Mouse (Mus musculus) cerebral cortex, adult 2 months (tissue): ENCODE measurements around the gene Tlr9.

Experiments
- WGBS: fragments of 180-500 bp; shearing (Covaris S2); methylation state at CpG from one replicate; pipeline ENCODE4 v1.1.7; 2018; 5-methylcytosine and 5-hydroxymethylcytosine counted together

The Tlr9 gene

DNA sequence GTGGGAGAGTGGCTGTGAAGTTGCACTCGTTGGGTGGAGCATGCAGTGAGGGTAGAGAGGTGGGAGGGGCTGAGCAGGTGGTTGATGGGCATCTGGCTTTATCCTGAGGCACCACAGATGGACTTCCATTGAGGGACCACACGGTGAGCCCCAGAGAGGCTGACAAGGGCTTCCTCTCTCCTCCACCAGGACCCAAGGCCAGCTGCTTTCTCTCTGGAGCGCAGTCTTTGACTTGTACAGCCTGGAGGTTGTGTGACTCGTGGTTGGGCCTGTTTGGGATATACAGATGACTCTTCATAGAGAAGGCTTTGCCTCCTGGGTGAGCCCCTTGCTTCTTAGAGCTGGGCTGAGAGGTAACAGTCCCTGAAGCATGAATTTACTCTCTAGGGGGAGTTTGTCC lies 46.0 kb downstream of the Tlr9 start:
- WGBS: 55% methylated on average over 4 of the region's 4 CpGs

DNA sequence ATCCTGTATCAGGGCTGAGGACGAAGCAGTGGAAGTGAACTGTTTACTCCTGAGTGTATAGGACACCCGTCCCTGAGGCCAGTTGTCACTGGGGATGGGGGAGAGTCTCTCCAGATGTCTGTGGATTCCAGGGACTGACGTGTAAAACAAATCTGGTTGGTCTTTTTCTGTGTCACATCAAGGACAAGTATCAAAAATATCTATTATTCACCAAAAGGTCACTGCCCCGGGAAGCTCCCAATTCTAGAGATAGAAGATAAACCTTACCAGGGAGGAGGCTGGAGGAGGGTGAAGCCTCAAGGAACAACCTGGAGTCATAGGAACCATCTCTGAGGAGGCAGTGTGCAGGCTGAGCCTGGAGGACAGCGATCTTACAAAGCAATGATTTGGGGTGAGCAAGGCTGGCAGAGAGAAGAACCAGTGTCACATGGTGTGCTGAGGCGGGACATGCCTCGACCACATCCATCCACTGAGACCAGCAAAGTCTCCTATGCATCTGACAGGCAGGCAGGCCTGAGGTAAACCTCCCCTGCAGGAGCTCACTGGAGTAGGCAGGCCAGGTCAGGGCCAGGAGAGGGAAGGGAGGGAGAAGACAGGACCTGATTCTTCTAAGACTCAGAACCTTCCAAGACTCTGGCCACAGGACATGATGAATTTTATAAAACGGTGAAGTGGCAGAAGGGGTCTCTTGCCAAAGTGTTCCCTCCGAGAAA lies 46.8 kb downstream of the Tlr9 start:
- 43% methylated on average over 9 of the region's 9 CpGs for WGBS

- WGBS: 12% methylated on average over 2 of the region's 2 CpGs
These were observed 47.5 kb downstream of the Tlr9 start for GRCm38 (mm10) chr9:106269879-106270278.

DNA sequence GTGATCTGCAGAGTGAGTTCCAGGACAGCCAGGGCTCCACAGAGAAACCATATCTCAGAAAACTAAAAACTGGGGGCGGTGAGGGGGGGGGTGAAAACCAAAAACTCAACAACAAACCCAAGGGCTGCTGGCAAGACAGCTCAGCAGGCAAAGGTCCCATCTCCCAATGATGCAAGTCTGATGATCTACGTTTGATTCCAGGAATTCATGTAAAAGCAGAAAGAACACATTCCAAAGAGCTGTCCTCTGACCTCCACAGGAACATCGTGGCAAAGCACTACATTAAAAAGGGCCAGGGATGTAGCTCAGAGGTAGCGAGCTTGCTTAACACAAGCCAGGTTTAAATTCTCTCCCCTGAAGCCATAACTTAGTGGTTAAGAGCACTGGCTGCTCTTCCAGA lies 48.3 kb downstream of the Tlr9 start:
- WGBS: 93% methylated on average over 4 of the region's 4 CpGs

- WGBS: 96% methylated on average over 1 of the region's 1 CpGs
These were observed 49.9 kb downstream of the Tlr9 start for GRCm38 (mm10) chr9:106272288-106272687.

DNA sequence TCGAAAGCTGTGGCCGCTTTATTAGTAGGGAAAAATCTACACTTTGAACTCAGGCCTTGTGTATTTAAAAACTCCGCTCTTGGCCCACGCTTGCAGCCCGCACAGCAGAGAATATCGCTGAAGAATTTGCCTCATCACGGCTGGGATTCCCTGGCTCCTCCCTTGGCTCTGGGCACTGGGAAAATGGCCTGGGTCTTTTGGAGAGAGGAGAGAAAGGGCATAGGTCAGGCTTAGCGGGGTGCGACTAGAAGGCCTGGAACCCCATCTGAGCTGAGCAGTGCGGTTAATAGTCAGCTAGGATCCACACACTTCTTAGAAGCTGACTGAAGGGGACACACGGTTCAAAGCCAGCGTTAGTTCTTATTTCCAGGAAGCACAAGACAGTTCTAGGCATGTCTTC lies 50.9 kb downstream of the Tlr9 start:
- WGBS: 93% methylated on average over 12 of the region's 12 CpGs

- WGBS: 64% methylated on average over 4 of the region's 4 CpGs
These were observed 51.4 kb downstream of the Tlr9 start for GRCm38 (mm10) chr9:106273791-106274190.

DNA sequence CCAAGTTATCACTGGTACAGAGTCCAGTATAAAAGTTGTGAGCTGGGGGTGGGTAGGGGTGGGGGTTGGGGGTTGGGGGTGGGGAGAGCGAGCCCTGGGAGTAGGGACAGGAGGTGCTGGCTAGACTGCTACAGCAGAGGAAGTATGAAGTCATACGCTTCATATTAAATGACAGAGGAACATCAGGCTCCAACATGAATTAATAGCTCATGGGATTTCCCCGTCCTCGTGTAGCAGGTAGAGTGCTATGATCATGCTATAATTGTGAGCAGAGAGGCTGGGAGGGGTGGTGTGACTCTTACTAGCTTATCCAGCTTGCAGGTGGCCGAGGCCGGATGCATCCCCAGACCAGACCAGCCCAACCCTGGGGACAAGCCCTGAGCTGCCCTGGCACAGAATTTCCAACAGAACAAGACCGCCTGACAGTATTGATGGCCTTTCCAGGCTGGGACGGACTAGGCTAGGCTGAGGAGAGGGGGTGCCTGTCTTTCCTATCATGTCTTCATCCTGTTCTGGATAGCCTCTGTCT lies 52.3 kb downstream of the Tlr9 start:
- WGBS: 86% methylated on average over 8 of the region's 8 CpGs

- WGBS: 75% methylated on average over 1 of the region's 1 CpGs
These were observed 53.4 kb downstream of the Tlr9 start for GRCm38 (mm10) chr9:106275806-106276205.
